Mouse (Mus musculus) cerebellum, adult 2 months (tissue): ENCODE results near the gene Ccnd1. TPM values are rescaled to one million over a fixed set of nuclear protein-coding genes. Genes with fewer than 3 reads are reported as not detected.

ENCODE experiments used
- DNase-seq, 2 experiments: peaks; one replicate each; pipeline ENCODE4 v3.0.0; 2021
- H3K27ac ChIP-seq: fragments of 200-500 bp; 2 replicates; pipeline ENCODE4 v1.5.1; 2012; ENCODE audit warnings: low read length, control low read depth, inconsistent platforms; ENCODE audit not compliant: insufficient read depth
- H3K27me3 ChIP-seq: fragments of 200-500 bp; 2 replicates; pipeline ENCODE4 v1.6.1; 2012; ENCODE audit warnings: inconsistent platforms, mild to moderate bottlenecking, low read length, moderate library complexity; ENCODE audit not compliant: control insufficient read depth, insufficient read depth
- H3K4me1 ChIP-seq: fragments of 200-500 bp; 2 replicates; pipeline ENCODE4 v1.6.1; 2011; ENCODE audit warnings: low read length; ENCODE audit not compliant: control insufficient read depth, insufficient read depth
- H3K4me3 ChIP-seq: fragments of 200-500 bp; replicated peaks from 2 replicates; pipeline ENCODE3; 2011; ENCODE audit warnings: mild to moderate bottlenecking, low read depth, low read length, control low read depth; ENCODE audit not compliant: insufficient read depth
- CTCF ChIP-seq: fragments of 200-500 bp; IDR thresholded peaks from 2 replicates; pipeline ENCODE4 v1.5.1; 2011; ENCODE audit warnings: low read depth, mild to moderate bottlenecking, control low read depth, low read length, moderate library complexity, borderline replicate concordance; ENCODE audit not compliant: insufficient read depth
- POLR2A ChIP-seq: fragments of 200-500 bp; IDR thresholded peaks from 2 replicates; pipeline ENCODE4 v1.6.1; 2011; ENCODE audit warnings: low read length, control low read depth, borderline replicate concordance; ENCODE audit not compliant: insufficient read depth
- WGBS: fragments of 180-500 bp; shearing (Covaris S2); methylation state at CpG from one replicate; pipeline ENCODE4 v1.1.7; 2018; 5-methylcytosine and 5-hydroxymethylcytosine counted together
- polyA plus RNA-seq: library from polyadenylated mRNA; depleted of rRNA; stranded (reverse); fragments of >200 nt; gene quantifications from 2 replicates; pipeline ENCODE4 v1.2.3, GENCODE M21; 2012

Ccnd1 gene
- polyA plus RNA-seq, 1 experiment: 23.1 TPM

- Histone ChIP-seq H3K27me3 (no peaks in the 10 kb centered on the region), H3K4me3 (no peak overlapping the region), H3K4me1 (no peaks in the 10 kb centered on the region), H3K27ac (no peak overlapping the region)
- 66% methylated on average over 8 of the region's 8 CpGs for WGBS
- TF ChIP-seq POLR2A (no peak), CTCF (no peak)
- DNase-seq: no peak
Measured at GRCm38 (mm10) chr7:144973461-144973860, 33.7 kb upstream of the Ccnd1 start.

GRCm38 (mm10) chr7:144971769-144972168 is 32.0 kb upstream of the Ccnd1 start:
- DNase-seq: no peak
- TF ChIP-seq POLR2A (no peak), CTCF (no peak)
- Histone ChIP-seq H3K27me3 (no peaks in the 10 kb centered on the region), H3K4me3 (no peak overlapping the region), H3K27ac (no peak overlapping the region), H3K4me1 (no peaks in the 10 kb centered on the region)
- WGBS: 39% methylated on average over 2 of the region's 2 CpGs

DNA sequence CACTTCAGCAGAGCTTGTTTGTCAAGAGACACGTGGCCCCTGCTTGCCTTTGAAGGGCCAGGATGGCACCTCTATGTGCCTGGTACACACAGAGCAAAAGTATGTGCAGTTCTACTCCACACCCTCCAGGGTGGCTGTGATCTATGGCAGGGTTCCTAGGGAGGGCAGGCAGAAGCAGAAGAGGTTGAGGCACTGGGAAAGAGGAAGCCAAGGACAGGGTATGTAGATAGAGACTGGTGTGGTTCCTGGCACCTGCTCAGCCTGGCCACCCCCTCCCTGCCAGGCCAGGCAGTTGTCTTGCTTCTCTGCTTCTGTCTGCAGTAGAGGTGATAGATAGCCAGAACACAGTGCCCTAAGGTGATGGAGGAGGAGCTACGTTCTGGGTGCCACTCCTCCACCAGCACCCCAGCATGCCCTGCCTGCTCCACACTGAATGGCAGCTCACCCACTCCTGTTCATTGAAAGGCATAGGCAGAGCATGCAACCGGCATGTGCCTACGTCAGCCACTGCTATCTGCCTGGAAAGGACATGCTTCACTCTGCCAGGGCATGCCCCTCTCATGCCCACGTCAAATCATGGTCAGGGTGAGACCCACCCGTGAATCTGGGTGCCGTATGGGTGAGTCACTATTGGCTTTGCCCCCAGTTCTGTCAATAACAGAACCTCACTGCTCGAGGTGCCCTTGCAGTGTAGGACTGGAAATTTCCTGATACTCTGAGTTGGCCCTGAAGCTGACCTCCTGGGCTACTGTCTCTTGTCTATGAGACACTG is 31.5 kb upstream of the Ccnd1 start:
- TF ChIP-seq CTCF: no peak
- no peak for TF ChIP-seq POLR2A
- H3K27ac ChIP-seq: no peak overlapping the region
- H3K4me3 ChIP-seq: no peak overlapping the region
- H3K4me1 ChIP-seq: no peaks in the 10 kb centered on the region
- 68% methylated on average over 8 of the region's 8 CpGs for WGBS
- H3K27me3 ChIP-seq: no peaks in the 10 kb centered on the region
- DNase-seq: no peak

DNA sequence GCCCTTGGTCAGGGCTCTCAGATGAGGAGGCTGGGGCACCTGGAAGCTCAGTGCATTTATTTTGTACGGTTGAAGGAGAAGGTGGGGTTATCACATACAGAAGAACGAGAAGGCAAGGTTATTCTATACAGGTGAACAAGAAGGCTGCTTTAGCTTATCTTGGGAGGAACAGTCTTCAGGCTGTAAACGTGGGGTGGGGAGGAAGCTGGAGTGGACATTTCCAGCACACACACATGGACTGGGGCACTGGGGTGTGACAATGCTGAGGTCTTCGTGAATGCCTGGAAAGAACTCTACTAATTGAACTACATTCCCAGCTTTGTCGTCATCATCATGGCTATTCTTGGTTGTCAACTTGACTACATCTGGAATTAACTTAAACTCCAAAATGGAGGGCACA is 26.2 kb upstream of the Ccnd1 start:
- Histone ChIP-seq H3K4me1 (no peaks in the 10 kb centered on the region), H3K27ac (no peak overlapping the region), H3K27me3 (no peaks in the 10 kb centered on the region), H3K4me3 (no peak overlapping the region)
- no peak for DNase-seq
- 84% methylated on average over 5 of the region's 5 CpGs for WGBS
- TF ChIP-seq CTCF (no peak), POLR2A (no peak)

DNA sequence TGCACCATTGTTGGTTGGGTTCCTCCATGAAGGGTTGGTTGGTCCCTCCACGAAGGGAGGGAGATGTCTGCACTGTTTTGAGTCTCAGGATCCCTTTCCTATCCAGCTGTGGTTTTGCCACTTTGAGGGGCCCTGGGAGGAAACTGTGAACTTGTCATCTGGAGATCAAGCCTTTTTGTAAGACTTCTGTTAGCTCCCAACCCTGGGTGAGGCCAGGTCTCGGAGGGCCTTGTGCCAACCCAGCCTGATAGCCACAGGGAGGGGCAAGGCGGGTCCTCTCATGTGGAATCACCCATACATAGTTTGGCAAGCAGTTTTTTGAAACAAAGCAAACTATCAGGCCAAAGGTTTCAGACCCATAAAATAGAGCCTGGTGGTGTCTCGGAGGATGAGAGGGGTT is 24.6 kb upstream of the Ccnd1 start:
- TF ChIP-seq CTCF: no peak
- TF ChIP-seq POLR2A: no peak
- DNase-seq: no peak
- H3K27me3 ChIP-seq: no peaks in the 10 kb centered on the region
- no peaks in the 10 kb centered on the region for H3K4me1 ChIP-seq
- no peak overlapping the region for H3K4me3 ChIP-seq
- H3K27ac ChIP-seq: no peak overlapping the region
- 80% methylated on average over 4 of the region's 4 CpGs for whole genome bisulfite sequencing

DNA sequence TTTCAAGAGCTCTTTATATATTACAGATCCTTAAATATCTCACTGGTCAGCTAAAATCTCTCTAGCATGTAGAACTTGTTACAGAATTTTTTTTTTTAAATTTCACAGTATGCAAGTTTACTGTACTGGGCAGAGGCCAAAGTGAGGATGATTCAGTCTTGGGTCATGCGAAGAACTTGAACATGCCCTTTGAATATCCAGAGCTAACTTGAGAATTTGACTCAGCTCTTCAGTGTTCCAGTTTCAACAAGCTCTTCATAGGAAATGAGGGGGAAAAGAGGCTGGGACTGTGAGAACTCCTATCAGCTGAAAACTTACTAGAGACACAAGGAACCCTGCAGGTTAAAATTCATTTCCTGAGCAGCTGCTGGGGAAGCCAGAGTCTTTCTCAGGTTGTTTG is 24.2 kb upstream of the Ccnd1 start:
- Histone ChIP-seq H3K4me1 (no peaks in the 10 kb centered on the region), H3K27me3 (no peaks in the 10 kb centered on the region), H3K27ac (no peak overlapping the region), H3K4me3 (no peak overlapping the region)
- WGBS: 93% methylated on average over 1 of the region's 1 CpGs
- DNase-seq: no peak
- TF ChIP-seq CTCF (no peak), POLR2A (no peak)

DNA sequence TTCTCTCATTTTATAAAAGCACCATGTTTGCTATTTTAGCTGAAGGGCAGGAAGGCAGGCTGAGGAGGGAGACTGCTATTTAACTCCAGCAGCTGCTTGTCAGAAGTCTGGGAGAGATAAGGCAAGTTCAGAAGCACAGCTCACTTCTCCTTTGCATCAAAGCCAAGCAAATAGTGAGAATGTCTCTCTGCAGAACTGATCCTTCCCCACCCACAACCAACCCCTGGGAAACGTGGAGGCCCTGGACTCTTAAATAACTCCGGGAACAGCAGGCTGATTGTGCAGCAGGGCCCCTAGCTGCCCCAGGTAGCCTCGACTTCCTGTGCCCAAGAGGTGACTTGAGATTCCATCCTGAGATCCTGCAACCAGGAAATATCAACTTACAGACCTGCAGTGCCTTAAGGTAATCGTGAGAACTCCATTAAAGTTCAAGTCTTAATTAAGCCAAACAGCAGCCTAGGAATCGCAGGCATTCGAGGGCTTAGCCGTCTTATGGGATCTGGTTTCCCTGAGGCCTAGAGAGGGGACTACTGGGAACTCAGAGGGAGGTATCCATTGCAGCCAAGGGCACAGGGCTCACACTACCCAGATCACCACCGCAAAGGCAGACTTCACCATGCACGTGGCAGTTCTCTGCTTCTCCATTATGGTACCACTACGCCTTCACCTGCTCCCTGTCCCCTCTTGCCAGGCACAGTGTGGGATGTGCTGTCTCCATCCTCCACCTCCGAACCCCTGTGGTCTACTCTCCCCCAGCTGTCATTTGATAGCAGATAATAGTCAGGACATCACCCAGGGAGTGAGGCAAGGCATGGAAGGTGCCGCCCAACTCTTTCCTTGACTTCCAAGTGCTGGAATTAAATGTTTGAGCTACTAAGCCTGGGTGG is 19.0 kb upstream of the Ccnd1 start:
- Histone ChIP-seq H3K4me3 (no peak overlapping the region), H3K27me3 (no peaks in the 10 kb centered on the region), H3K27ac (no peak overlapping the region), H3K4me1 (no peaks in the 10 kb centered on the region)
- TF ChIP-seq CTCF (no peak), POLR2A (no peak)
- no peak for DNase-seq
- 76% methylated on average over 12 of the region's 12 CpGs for WGBS
